Mouse (Mus musculus) frontal cortex, postnatal 36 days (tissue): Measurements from ENCODE around the gene Scnn1g.

Experiments used
- DNase-seq, 2 experiments: peaks; one replicate each; pipeline ENCODE4 v3.0.0; 2022; ENCODE audit warnings: low spot score in 2 of 2

Scnn1g gene

GRCm38 (mm10) chr7:121778553-121778952, 44.3 kb downstream of the Scnn1g start:
- DNase-seq, result no peak

- DNase-seq, result no peak
Measured at GRCm38 (mm10) chr7:121778980-121779379, 44.7 kb downstream of the Scnn1g start.

- no peak for DNase-seq
Measured at GRCm38 (mm10) chr7:121779409-121779808, 45.1 kb downstream of the Scnn1g start.

GRCm38 (mm10) chr7:121782188-121782909, 48.1 kb downstream of the Scnn1g start:
- no peak for DNase-seq

GRCm38 (mm10) chr7:121785651-121786228, 51.5 kb downstream of the Scnn1g start:
- DNase-seq, result no peak

GRCm38 (mm10) chr7:121797781-121798180, 63.5 kb downstream of the Scnn1g start:
- no peak for DNase-seq

GRCm38 (mm10) chr7:121802471-121802870, 68.2 kb downstream of the Scnn1g start:
- no peak for DNase-seq

GRCm38 (mm10) chr7:121803011-121803410, 68.7 kb downstream of the Scnn1g start:
- no peak for DNase-seq

- DNase-seq, result peak; percentile 57 to 69
Measured at GRCm38 (mm10) chr7:121805811-121806496, 71.7 kb downstream of the Scnn1g start.

- no peak for DNase-seq
Measured at GRCm38 (mm10) chr7:121807726-121808580, 73.7 kb downstream of the Scnn1g start.
